Mouse (Mus musculus): ENCODE measurements around the gene Med13. TPM values are rescaled to one million over a fixed set of nuclear protein-coding genes. Genes with fewer than 3 reads are reported as not detected.

The Med13 gene
- polyA plus RNA-seq, 2 experiments: 13.0 to 19.4 TPM

- H3K27me3 ChIP-seq (ENCODE audit: control insufficient read depth, insufficient read depth, low read length): no peaks in the 10 kb centered on the region
These were observed 28.4 kb upstream of the Med13 start for GRCm38 (mm10) chr11:86385710-86386282.

GRCm38 (mm10) chr11:86384141-86384540 is 26.7 kb upstream of the Med13 start:
- WGBS: 75% methylated on average over 3 of the region's 3 CpGs
- Histone ChIP-seq H3K9ac (ENCODE audit: low read depth, low read length, severe bottlenecking) (no peak overlapping the region), H3K27me3 (ENCODE audit: control insufficient read depth, insufficient read depth, low read length) (no peaks in the 10 kb centered on the region), H3K9me3 (ENCODE audit: control insufficient read depth, low read length) (no peaks in the 10 kb centered on the region), H3K27ac (replicated peaks; ENCODE audit: low read depth, low read length) (no peak overlapping the region), H3K36me3 (ENCODE audit: control insufficient read depth, insufficient read depth, low read length) (no peaks in the 10 kb centered on the region), H3K4me2 (replicated peaks; ENCODE audit: low read depth, low read length, severe bottlenecking) (no peak overlapping the region), H3K4me1 (ENCODE audit: control insufficient read depth, insufficient read depth, low read length) (peaks cover 19% of the 10 kb centered on the region), H3K4me3 (replicated peaks; ENCODE audit: low read length) (no peak overlapping the region)
- ATAC-seq (ENCODE audit: low FRiP score, low read depth) (no peak), DNase-seq (ENCODE audit: low spot score) (no peak)
- no peak for TF ChIP-seq POLR2A (IDR thresholded peaks at IDR 0.05; ENCODE audit: borderline replicate concordance, extremely low read depth, insufficient read depth, insufficient read length)

More at GRCm38 (mm10) chr11:86385710-86386282, 28.4 kb upstream of the Med13 start:
- Histone ChIP-seq H3K36me3 (ENCODE audit: control insufficient read depth, insufficient read depth, low read length) (no peaks in the 10 kb centered on the region), H3K4me2 (replicated peaks; ENCODE audit: low read depth, low read length, severe bottlenecking) (no peak overlapping the region), H3K4me1 (ENCODE audit: control insufficient read depth, insufficient read depth, low read length) (peaks cover 19% of the 10 kb centered on the region), H3K9ac (ENCODE audit: low read depth, low read length, severe bottlenecking) (no peak overlapping the region), H3K27ac (replicated peaks; ENCODE audit: low read depth, low read length) (no peak overlapping the region), H3K4me3 (replicated peaks; ENCODE audit: low read length) (no peak overlapping the region), H3K9me3 (ENCODE audit: control insufficient read depth, low read length) (no peaks in the 10 kb centered on the region)
- TF ChIP-seq POLR2A (IDR thresholded peaks at IDR 0.05; ENCODE audit: borderline replicate concordance, extremely low read depth, insufficient read depth, insufficient read length): no peak
- no peak for ATAC-seq (ENCODE audit: low FRiP score, low read depth)
- no peak for DNase-seq (ENCODE audit: low spot score)
- WGBS: 59% methylated on average over 11 of the region's 11 CpGs

GRCm38 (mm10) chr11:86382520-86383157 is 25.2 kb upstream of the Med13 start:
- no peak overlapping the region for H3K9ac ChIP-seq (ENCODE audit: low read depth, low read length, severe bottlenecking)
- 88% methylated on average over 10 of the region's 10 CpGs for WGBS

DNA sequence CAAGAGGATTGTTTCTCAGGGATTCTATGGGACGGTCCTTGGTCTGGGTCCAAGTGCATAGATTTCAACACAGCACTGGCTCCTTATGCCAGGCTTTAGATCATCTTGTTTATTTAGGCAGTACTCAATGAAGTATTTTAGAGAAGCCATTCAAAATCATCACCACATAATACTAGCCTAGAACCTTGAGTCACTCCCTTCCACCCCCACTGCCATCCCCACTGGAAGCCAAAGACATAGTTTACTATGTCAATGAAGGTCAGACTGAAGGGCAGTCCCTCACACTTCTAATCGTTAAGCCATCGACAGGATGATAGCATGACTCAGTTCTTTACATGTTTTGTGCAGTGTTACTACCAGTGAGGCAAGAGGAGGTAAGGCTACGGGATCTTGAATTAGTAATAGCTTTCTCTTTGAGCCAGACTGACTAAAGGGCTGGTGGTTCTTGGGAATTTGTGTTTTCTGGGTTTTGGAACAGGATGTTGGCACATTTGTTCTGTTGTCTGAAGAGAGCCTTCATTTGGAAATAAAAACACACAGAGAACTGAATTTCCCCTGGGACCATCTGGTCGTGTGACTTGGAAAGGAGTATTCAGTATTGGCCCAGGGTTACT is 24.2 kb upstream of the Med13 start:
- TF ChIP-seq POLR2A (IDR thresholded peaks at IDR 0.05; ENCODE audit: borderline replicate concordance, extremely low read depth, insufficient read depth, insufficient read length): no peak
- H3K9me3 ChIP-seq (ENCODE audit: control insufficient read depth, low read length): no peaks in the 10 kb centered on the region
- H3K36me3 ChIP-seq (ENCODE audit: control insufficient read depth, insufficient read depth, low read length): no peaks in the 10 kb centered on the region
- H3K4me1 ChIP-seq (ENCODE audit: control insufficient read depth, insufficient read depth, low read length): peaks cover 7% of the 10 kb centered on the region
- ATAC-seq (ENCODE audit: low FRiP score, low read depth) (no peak), DNase-seq (ENCODE audit: low spot score) (no peak)
- no peak overlapping the region for H3K27ac ChIP-seq (replicated peaks; ENCODE audit: low read depth, low read length)
- H3K4me2 ChIP-seq (replicated peaks; ENCODE audit: low read depth, low read length, severe bottlenecking): no peak overlapping the region
- WGBS: 76% methylated on average over 5 of the region's 5 CpGs
- no peak overlapping the region for H3K9ac ChIP-seq (ENCODE audit: low read depth, low read length, severe bottlenecking)
- no peaks in the 10 kb centered on the region for H3K27me3 ChIP-seq (ENCODE audit: control insufficient read depth, insufficient read depth, low read length)
- no peak overlapping the region for H3K4me3 ChIP-seq (replicated peaks; ENCODE audit: low read length)

More at GRCm38 (mm10) chr11:86382520-86383157, 25.2 kb upstream of the Med13 start:
- no peaks in the 10 kb centered on the region for H3K27me3 ChIP-seq (ENCODE audit: control insufficient read depth, insufficient read depth, low read length)
- no peak overlapping the region for H3K4me2 ChIP-seq (replicated peaks; ENCODE audit: low read depth, low read length, severe bottlenecking)
- H3K4me3 ChIP-seq (replicated peaks; ENCODE audit: low read length): no peak overlapping the region
- no peak for TF ChIP-seq POLR2A (IDR thresholded peaks at IDR 0.05; ENCODE audit: borderline replicate concordance, extremely low read depth, insufficient read depth, insufficient read length)
- H3K4me1 ChIP-seq (ENCODE audit: control insufficient read depth, insufficient read depth, low read length): peaks cover 17% of the 10 kb centered on the region
- ATAC-seq (ENCODE audit: low FRiP score, low read depth) (no peak), DNase-seq (ENCODE audit: low spot score) (no peak)
- H3K9me3 ChIP-seq (ENCODE audit: control insufficient read depth, low read length): no peaks in the 10 kb centered on the region
- H3K36me3 ChIP-seq (ENCODE audit: control insufficient read depth, insufficient read depth, low read length): no peaks in the 10 kb centered on the region
- no peak overlapping the region for H3K27ac ChIP-seq (replicated peaks; ENCODE audit: low read depth, low read length)

- no peak overlapping the region for H3K27ac ChIP-seq (replicated peaks; ENCODE audit: low read depth, low read length)
These were observed 23.3 kb upstream of the Med13 start for GRCm38 (mm10) chr11:86380521-86381238.

More at GRCm38 (mm10) chr11:86380521-86381238, 23.3 kb upstream of the Med13 start:
- no peak for DNase-seq (ENCODE audit: low spot score)
- no peak for ATAC-seq (ENCODE audit: low FRiP score, low read depth)
- H3K4me3 ChIP-seq (replicated peaks; ENCODE audit: low read length): no peak overlapping the region
- H3K4me2 ChIP-seq (replicated peaks; ENCODE audit: low read depth, low read length, severe bottlenecking): no peak overlapping the region
- no peaks in the 10 kb centered on the region for H3K9me3 ChIP-seq (ENCODE audit: control insufficient read depth, low read length)
- TF ChIP-seq POLR2A (IDR thresholded peaks at IDR 0.05; ENCODE audit: borderline replicate concordance, extremely low read depth, insufficient read depth, insufficient read length): no peak
- H3K4me1 ChIP-seq (ENCODE audit: control insufficient read depth, insufficient read depth, low read length): peaks cover 3% of the 10 kb centered on the region
- no peaks in the 10 kb centered on the region for H3K36me3 ChIP-seq (ENCODE audit: control insufficient read depth, insufficient read depth, low read length)
- WGBS: 70% methylated on average over 12 of the region's 12 CpGs
- no peak overlapping the region for H3K9ac ChIP-seq (ENCODE audit: low read depth, low read length, severe bottlenecking)
- H3K27me3 ChIP-seq (ENCODE audit: control insufficient read depth, insufficient read depth, low read length): no peaks in the 10 kb centered on the region
